Mouse (Mus musculus) thymus, adult 2 months (tissue): ENCODE data around the gene Plppr3. TPM values are rescaled to one million over a fixed set of nuclear protein-coding genes. Genes with fewer than 3 reads are reported as not detected.

Experiments
- DNase-seq: peaks from one replicate; pipeline ENCODE4 v3.0.0; 2021
- H3K27ac ChIP-seq: fragments of 200-500 bp; 2 replicates; pipeline ENCODE4 v1.5.1; 2012; ENCODE audit warnings: low read length, control low read depth; ENCODE audit not compliant: control insufficient read depth, insufficient read depth
- H3K27me3 ChIP-seq: fragments of 200-500 bp; 2 replicates; pipeline ENCODE4 v1.6.1; 2012; ENCODE audit warnings: mild to moderate bottlenecking, low read length, moderate library complexity, mixed read lengths; ENCODE audit not compliant: control insufficient read depth, insufficient read depth
- H3K36me3 ChIP-seq: fragments of 200-500 bp; 2 replicates; pipeline ENCODE4 v1.6.1; 2012; ENCODE audit warnings: mild to moderate bottlenecking, low read length, moderate library complexity; ENCODE audit not compliant: control insufficient read depth, insufficient read depth
- H3K4me1 ChIP-seq: fragments of 200-500 bp; replicated peaks from 2 replicates; pipeline ENCODE4 v1.6.1; 2012; ENCODE audit warnings: low read length; ENCODE audit not compliant: control insufficient read depth, insufficient read depth
- H3K4me3 ChIP-seq: fragments of 200-500 bp; 2 replicates; pipeline ENCODE4 v1.5.1; 2012; ENCODE audit warnings: mild to moderate bottlenecking, low read length, control low read depth, moderate library complexity; ENCODE audit not compliant: control insufficient read depth, insufficient read depth
- CTCF ChIP-seq: fragments of 200-500 bp; IDR thresholded peaks from 2 replicates; pipeline ENCODE4 v1.5.1; 2012; ENCODE audit warnings: mild to moderate bottlenecking, control low read depth, low read length, moderate library complexity, borderline replicate concordance; ENCODE audit not compliant: control insufficient read depth, poor library complexity, insufficient read depth; ENCODE audit errors: extremely low read depth
- POLR2A ChIP-seq: fragments of 200-500 bp; IDR thresholded peaks from 2 replicates; pipeline ENCODE4 v1.6.1; 2012; ENCODE audit warnings: mild to moderate bottlenecking, low read length, control low read depth, moderate library complexity; ENCODE audit not compliant: control insufficient read depth, poor library complexity, insufficient read depth; ENCODE audit errors: extremely low read depth
- WGBS: fragments of 180-500 bp; shearing (Covaris S2); methylation state at CpG from one replicate; pipeline ENCODE4 v1.1.7; 2018; 5-methylcytosine and 5-hydroxymethylcytosine counted together
- polyA plus RNA-seq: library from polyadenylated mRNA; depleted of rRNA; stranded (reverse); fragments of >200 nt; gene quantifications from 2 replicates; pipeline ENCODE4 v1.2.3, GENCODE M21; 2012

The Plppr3 gene
- polyA plus RNA-seq, 1 experiment: 1.9 TPM

DNA sequence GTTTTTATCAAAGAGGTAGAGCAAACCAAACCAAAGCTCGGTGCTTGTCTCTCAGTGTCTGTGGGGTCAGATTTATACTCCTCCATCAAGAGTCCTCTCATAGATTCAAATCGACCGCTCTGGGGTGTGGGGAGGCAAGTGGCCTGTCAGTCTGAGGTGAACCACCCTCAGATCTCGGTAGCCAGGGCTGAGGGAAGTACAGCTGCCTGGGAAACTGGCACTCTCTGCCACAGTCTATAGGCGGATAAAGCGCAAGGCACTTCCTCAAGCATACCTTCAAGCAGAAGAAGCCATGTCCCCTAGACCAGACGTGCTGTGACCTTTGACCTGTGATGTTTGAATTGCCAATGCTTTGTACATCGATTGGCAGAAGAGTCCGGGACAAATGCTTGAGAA is 41.6 kb downstream of the Plppr3 start:
- TF ChIP-seq CTCF: no peak
- TF ChIP-seq POLR2A: no peak
- Histone ChIP-seq H3K36me3 (no peaks in the 10 kb centered on the region), H3K27ac (no peak overlapping the region), H3K27me3 (no peaks in the 10 kb centered on the region), H3K4me3 (no peak overlapping the region), H3K4me1 (peaks cover 25% of the 10 kb centered on the region)
- 35% methylated on average over 9 of the region's 9 CpGs for WGBS
- DNase-seq: no peak

DNA sequence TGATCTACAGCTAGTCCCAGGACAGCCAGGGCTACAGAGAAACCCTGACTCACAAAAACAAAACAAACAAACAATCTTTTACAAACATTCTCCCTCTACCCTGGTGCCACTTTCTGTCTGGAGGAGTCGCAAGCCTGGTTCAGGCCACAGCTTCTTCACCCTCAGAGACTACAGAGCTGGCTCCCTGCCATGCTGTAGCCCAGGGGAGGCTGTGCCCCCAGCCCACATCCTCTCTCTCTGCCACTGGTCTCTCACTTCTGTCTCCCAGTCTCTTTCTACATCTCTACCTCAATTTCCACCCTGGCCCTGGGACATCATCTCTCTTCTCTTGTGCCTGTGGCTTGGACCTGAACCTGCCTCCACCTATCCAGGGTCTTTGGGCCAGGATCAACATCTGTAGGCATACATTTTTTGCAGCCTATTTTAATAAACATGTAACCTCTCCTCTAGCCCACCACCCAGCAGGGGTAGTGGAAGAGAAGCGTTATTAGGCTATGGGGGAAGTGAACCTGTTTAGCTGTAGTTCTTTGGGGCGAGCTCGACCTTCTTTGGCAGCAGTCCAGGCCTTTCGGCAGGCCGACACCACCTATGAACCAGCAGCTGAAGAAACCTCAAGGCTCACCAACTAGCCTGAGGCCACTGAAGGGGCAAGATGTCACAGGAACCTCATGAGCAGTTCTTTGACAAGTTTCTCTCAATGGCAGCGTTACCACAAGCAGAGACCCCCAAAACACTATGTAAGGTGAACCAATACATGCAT is 42.2 kb downstream of the Plppr3 start:
- 11% methylated on average over 7 of the region's 7 CpGs for WGBS
- peak; percentile 37 for DNase-seq
- H3K36me3 ChIP-seq: no peaks in the 10 kb centered on the region
- peaks cover 25% of the 10 kb centered on the region for H3K4me1 ChIP-seq
- H3K27ac ChIP-seq: no peak overlapping the region
- no peak overlapping the region for H3K4me3 ChIP-seq
- no peaks in the 10 kb centered on the region for H3K27me3 ChIP-seq
- no peak for TF ChIP-seq CTCF
- TF ChIP-seq POLR2A: no peak

DNA sequence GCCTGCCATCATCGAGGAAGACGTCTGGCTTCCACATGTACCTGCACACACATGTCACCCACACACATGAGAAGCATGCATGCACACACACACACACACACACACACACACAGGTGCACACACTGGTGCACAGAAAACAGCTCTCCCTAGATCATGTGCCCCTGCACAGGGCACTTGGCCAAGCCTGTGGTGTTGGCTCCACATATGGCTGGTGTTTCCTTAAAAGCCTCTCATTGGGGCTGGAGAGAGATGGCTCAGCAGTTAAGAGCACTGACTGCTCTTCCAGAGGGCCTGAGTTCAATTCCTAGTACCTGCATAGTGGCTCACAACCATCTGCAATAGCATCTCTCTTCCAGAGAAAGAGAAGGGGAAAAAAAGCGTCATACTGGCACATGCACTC is 42.9 kb downstream of the Plppr3 start:
- Histone ChIP-seq H3K4me3 (no peak overlapping the region), H3K27me3 (no peaks in the 10 kb centered on the region), H3K4me1 (peaks cover 25% of the 10 kb centered on the region), H3K27ac (no peak overlapping the region), H3K36me3 (no peaks in the 10 kb centered on the region)
- DNase-seq: no peak
- 37% methylated on average over 3 of the region's 3 CpGs for WGBS
- TF ChIP-seq CTCF: no peak
- no peak for TF ChIP-seq POLR2A

DNA sequence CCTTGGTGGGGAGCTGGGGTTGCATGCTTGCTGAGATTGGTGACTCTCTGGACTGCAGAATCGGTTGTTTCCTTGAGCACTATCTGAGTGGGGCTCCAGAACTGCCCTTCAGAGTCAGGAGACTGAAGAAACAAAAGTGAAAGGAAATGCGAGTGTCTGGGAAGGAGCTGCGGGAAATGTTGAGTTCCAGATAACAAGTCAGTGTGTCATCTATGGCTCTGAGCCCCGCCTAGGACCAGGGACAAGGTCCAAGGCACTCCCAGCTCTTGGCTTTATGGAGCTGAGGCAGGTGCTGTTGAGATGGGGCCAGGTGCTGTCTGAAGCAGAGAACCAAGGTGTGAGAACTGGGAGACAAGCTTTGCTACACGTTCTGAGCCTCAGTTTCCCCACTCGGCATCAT is 50.0 kb downstream of the Plppr3 start:
- peaks cover 3% of the 10 kb centered on the region for H3K36me3 ChIP-seq
- WGBS: 41% methylated on average over 6 of the region's 6 CpGs
- DNase-seq: no peak
- no peak overlapping the region for H3K4me3 ChIP-seq
- 0 out of 2 replicates have a peak, but pooled peaks cover 5% of the 10 kb centered on the region for H3K4me1 ChIP-seq
- H3K27me3 ChIP-seq: no peaks in the 10 kb centered on the region
- H3K27ac ChIP-seq: no peak overlapping the region
- TF ChIP-seq POLR2A (no peak), CTCF (no peak)

DNA sequence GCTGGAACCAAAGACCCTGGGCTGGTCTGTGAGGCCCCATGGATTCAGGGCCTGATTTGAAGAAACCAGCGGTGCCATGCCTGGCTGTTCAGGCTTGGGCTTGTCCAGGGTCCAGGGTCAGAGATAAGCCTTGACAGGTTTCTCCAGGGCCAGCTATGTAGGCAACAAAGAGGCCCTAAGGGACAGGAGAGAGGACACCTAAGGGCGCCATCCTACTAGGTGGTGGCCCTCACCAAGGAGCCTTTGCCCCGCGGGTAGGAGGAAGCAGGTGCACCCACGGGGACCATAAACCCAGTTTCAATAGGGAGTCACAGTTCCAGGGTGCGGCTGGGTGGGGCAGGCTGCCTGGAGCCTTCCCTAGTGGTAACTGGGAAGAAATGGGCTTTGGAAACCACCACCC is 51.4 kb downstream of the Plppr3 start:
- TF ChIP-seq CTCF (no peak), POLR2A (no peak)
- Histone ChIP-seq H3K27ac (no peak overlapping the region), H3K4me1 (0 out of 2 replicates have a peak, but pooled peaks cover 5% of the 10 kb centered on the region), H3K4me3 (no peak overlapping the region), H3K36me3 (peaks cover 8% of the 10 kb centered on the region), H3K27me3 (no peaks in the 10 kb centered on the region)
- 47% methylated on average over 6 of the region's 6 CpGs for WGBS
- no peak for DNase-seq

DNA sequence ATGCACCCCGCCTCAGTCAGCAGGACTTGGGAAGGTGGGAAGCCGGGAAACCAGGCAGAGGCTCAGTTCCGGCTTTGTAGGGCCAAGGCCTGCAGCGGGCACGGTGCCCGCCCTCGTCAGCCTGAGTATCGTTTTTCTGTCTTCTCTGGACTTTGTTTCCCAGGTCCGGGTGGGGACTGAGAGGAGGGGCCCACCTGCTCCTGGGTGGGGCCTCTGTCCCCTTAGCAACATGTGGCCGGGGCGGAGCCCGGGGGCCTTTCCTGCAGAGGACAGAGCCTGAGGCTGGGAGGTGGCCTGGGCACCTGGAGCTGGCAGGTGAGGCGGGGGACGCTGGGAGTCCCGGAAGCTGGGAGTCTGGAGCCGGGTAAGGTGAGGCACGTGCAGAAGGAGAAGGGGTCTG is 52.1 kb downstream of the Plppr3 start:
- 93% methylated on average over 17 of the region's 17 CpGs for WGBS
- no peak for TF ChIP-seq POLR2A
- no peak for TF ChIP-seq CTCF
- Histone ChIP-seq H3K36me3 (peaks cover 8% of the 10 kb centered on the region), H3K4me3 (no peak overlapping the region), H3K27ac (no peak overlapping the region), H3K27me3 (no peaks in the 10 kb centered on the region), H3K4me1 (0 out of 2 replicates have a peak, but pooled peaks cover 5% of the 10 kb centered on the region)
- no peak for DNase-seq
